Mouse (Mus musculus): Measurements from ENCODE around the gene Cox8a.

Cox8a gene

GRCm38 (mm10) chr19:7217162-7217925 lies at the start of gene Cox8a:
Cox8a (minus strand) TSS chr19:7217616.
- peak; percentile 96 for DNase-seq

GRCm38 (mm10) chr19:7266421-7266831 lies 49.0 kb upstream of the Cox8a start:
- DNase-seq: peak; percentile 39

GRCm38 (mm10) chr19:7265478-7266191 lies 48.2 kb upstream of the Cox8a start:
- DNase-seq: peak; percentile 42

- peak; percentile 32 for DNase-seq
These were observed 47.4 kb upstream of the Cox8a start for GRCm38 (mm10) chr19:7264766-7265331.

GRCm38 (mm10) chr19:7264088-7264765 lies 46.8 kb upstream of the Cox8a start:
- DNase-seq: peak; percentile 84

GRCm38 (mm10) chr19:7262592-7262991 lies 45.2 kb upstream of the Cox8a start:
- no peak for DNase-seq

- no peak for DNase-seq
These were observed 44.5 kb upstream of the Cox8a start for GRCm38 (mm10) chr19:7261964-7262363.

- no peak for DNase-seq
These were observed 44.1 kb upstream of the Cox8a start for GRCm38 (mm10) chr19:7261476-7261875.

- peak; percentile 16 for DNase-seq
These were observed 40.5 kb upstream of the Cox8a start for GRCm38 (mm10) chr19:7257881-7258280.

GRCm38 (mm10) chr19:7246021-7246420 lies 28.6 kb upstream of the Cox8a start:
- no peak for DNase-seq

GRCm38 (mm10) chr19:7240782-7241690 lies 23.6 kb upstream of the Cox8a start, which contains the start of gene Naa40:
Naa40 (minus strand) TSS chr19:7241183.
- DNase-seq: peak; percentile 92

- DNase-seq: peak; percentile 37
These were observed 22.9 kb upstream of the Cox8a start for GRCm38 (mm10) chr19:7240291-7240690.

GRCm38 (mm10) chr19:7239574-7239973 lies 22.2 kb upstream of the Cox8a start:
- DNase-seq: no peak

GRCm38 (mm10) chr19:7236742-7237141 lies 19.3 kb upstream of the Cox8a start:
- no peak for DNase-seq

- no peak for DNase-seq
These were observed 18.6 kb upstream of the Cox8a start for GRCm38 (mm10) chr19:7236011-7236410.

- DNase-seq: no peak
These were observed 18.0 kb upstream of the Cox8a start for GRCm38 (mm10) chr19:7235461-7235860.

GRCm38 (mm10) chr19:7234537-7235221 lies 17.3 kb upstream of the Cox8a start:
- DNase-seq: peak; percentile 74

- no peak for DNase-seq
These were observed 9.1 kb upstream of the Cox8a start for GRCm38 (mm10) chr19:7226511-7226914.

GRCm38 (mm10) chr19:7225096-7225690 lies 7.8 kb upstream of the Cox8a start:
- DNase-seq: no peak

GRCm38 (mm10) chr19:7224253-7224652 lies 6.8 kb upstream of the Cox8a start:
- no peak for DNase-seq

- no peak for DNase-seq
These were observed 6.1 kb upstream of the Cox8a start for GRCm38 (mm10) chr19:7223488-7223887.
